In genomic region chr4:129626035-129626434, GRCm38 (mm10) we compare ENCODE assay signal across 28 mouse cellular contexts. TPM values are rescaled to one million over a fixed set of nuclear protein-coding genes. Genes with fewer than 3 reads are reported as not detected.
DNase-seq lines count a peak whose midpoint lies in the region; ATAC-seq and TF ChIP-seq lines count a peak whose summit lies in the region.
"Had no signal": no experiment of that assay in that cellular context is flagged by ENCODE, and none has a peak within 500 bp of the region (broad histone marks: within the 10 kb centered on the region; RNA-seq: fewer than 3 reads in every experiment).

No protein-coding gene starts in this region.

- H3K4me2 ChIP-seq in forebrain, embryonic 13.5 days = 0 out of 2 replicates have a peak overlapping the region, but pooled peaks have one; percentile 1
- H3K4me2 ChIP-seq in hindbrain, postnatal 0 days (ENCODE audit: low read depth, low read length) = no peak overlapping the region
- no peak overlapping the region for H3K4me2 ChIP-seq in hindbrain, embryonic 16.5 days (ENCODE audit: low read length)
- H3K4me2 ChIP-seq in midbrain, embryonic 15.5 days = no peak overlapping the region
- H3K4me2 ChIP-seq: lung, embryonic 14.5 days had no signal

- no peak overlapping the region for H3K4me3 ChIP-seq in forebrain, embryonic 13.5 days
- H3K4me3 ChIP-seq in forebrain, embryonic 10.5 days = no peak overlapping the region
- H3K4me3 ChIP-seq in hindbrain, postnatal 0 days (ENCODE audit: low read length) = no peak overlapping the region
- H3K4me3 ChIP-seq in hindbrain, embryonic 16.5 days (ENCODE audit: low read length) = no peak overlapping the region
- H3K4me3 ChIP-seq in midbrain, embryonic 15.5 days = no peak overlapping the region
- no peak overlapping the region for H3K4me3 ChIP-seq in midbrain, embryonic 10.5 days
- H3K4me3 ChIP-seq: limb, embryonic 12.5 days; liver, embryonic 15.5 days; midbrain, embryonic 12.5 days; myocyte had no signal

- H3K9ac ChIP-seq in forebrain, embryonic 13.5 days = no peak overlapping the region
- H3K9ac ChIP-seq in hindbrain, postnatal 0 days (replicated peaks; ENCODE audit: low read length) = no peak overlapping the region
- no peak overlapping the region for H3K9ac ChIP-seq in hindbrain, embryonic 16.5 days (ENCODE audit: low read depth, low read length)
- no peak overlapping the region for H3K9ac ChIP-seq in midbrain, embryonic 15.5 days
- H3K9ac ChIP-seq: embryonic facial prominence, embryonic 13.5 days; limb, embryonic 12.5 days; liver, embryonic 15.5 days; lung, embryonic 14.5 days; midbrain, embryonic 12.5 days had no signal

- no peak for TF ChIP-seq CTCF in hindbrain, postnatal 0 days (IDR thresholded peaks at IDR 0.05; ENCODE audit: low read depth)

- H3K27me3 ChIP-seq in forebrain, embryonic 13.5 days = no peaks in the 10 kb centered on the region
- H3K27me3 ChIP-seq in forebrain, embryonic 10.5 days (ENCODE audit: poor library complexity, severe bottlenecking) = no peaks in the 10 kb centered on the region
- H3K27me3 ChIP-seq in hindbrain, postnatal 0 days (ENCODE audit: insufficient read depth, low read length) = no peaks in the 10 kb centered on the region
- H3K27me3 ChIP-seq in hindbrain, embryonic 16.5 days (replicated peaks; ENCODE audit: control insufficient read depth, insufficient read depth, low read length) = no peaks in the 10 kb centered on the region
- no peaks in the 10 kb centered on the region for H3K27me3 ChIP-seq in midbrain, embryonic 15.5 days (replicated peaks)
- H3K27me3 ChIP-seq in midbrain, embryonic 10.5 days (ENCODE audit: low read depth, poor library complexity, severe bottlenecking) = no peaks in the 10 kb centered on the region
- H3K27me3 ChIP-seq: embryonic facial prominence, embryonic 13.5 days; limb, embryonic 12.5 days; liver, embryonic 15.5 days; midbrain, embryonic 12.5 days; neural tube, embryonic 13.5 days had no signal

- H3K27ac ChIP-seq in forebrain, embryonic 13.5 days = no peak overlapping the region
- H3K27ac ChIP-seq in forebrain, embryonic 10.5 days = no peak overlapping the region
- H3K27ac ChIP-seq in hindbrain, postnatal 0 days = peak overlapping the region; percentile 98; the same call in 1 of the 2 replicates
- H3K27ac ChIP-seq in hindbrain, embryonic 16.5 days (ENCODE audit: low read depth, low read length) = no peak overlapping the region
- H3K27ac ChIP-seq in midbrain, embryonic 15.5 days = peak overlapping the region; percentile 91
- H3K27ac ChIP-seq in midbrain, embryonic 10.5 days (replicated peaks) = no peak overlapping the region
- H3K27ac ChIP-seq: limb, embryonic 12.5 days; liver, embryonic 15.5 days had no signal

- H3K4me1 ChIP-seq in forebrain, embryonic 13.5 days = peaks cover 46% of the 10 kb centered on the region
- peaks cover 44% of the 10 kb centered on the region for H3K4me1 ChIP-seq in forebrain, embryonic 10.5 days
- H3K4me1 ChIP-seq in hindbrain, postnatal 0 days (ENCODE audit: insufficient read depth, low read length) = peaks cover 34% of the 10 kb centered on the region
- peaks cover 35% of the 10 kb centered on the region for H3K4me1 ChIP-seq in hindbrain, embryonic 16.5 days (ENCODE audit: control insufficient read depth, insufficient read depth, low read depth, low read length)
- peaks cover 42% of the 10 kb centered on the region for H3K4me1 ChIP-seq in midbrain, embryonic 15.5 days
- H3K4me1 ChIP-seq in midbrain, embryonic 10.5 days = peaks cover 43% of the 10 kb centered on the region

- no peak for ATAC-seq in forebrain, embryonic 13.5 days
- no peak for ATAC-seq in hindbrain, postnatal 0 days
- ATAC-seq in hindbrain, embryonic 16.5 days = no peak
- no peak for ATAC-seq in midbrain, embryonic 15.5 days (replicated peaks)
- ATAC-seq in activated CD4-positive, CD25-positive, alpha-beta regulatory T cell, adult 4 months = no peak
- ATAC-seq: CD4-positive, CD25-positive, alpha-beta regulatory T cell, adult 4 months; intestine, embryonic 16.5 days had no signal

- peaks cover 56% of the 10 kb centered on the region for H3K36me3 ChIP-seq in forebrain, embryonic 13.5 days (ENCODE audit: poor library complexity, severe bottlenecking)
- H3K36me3 ChIP-seq in forebrain, embryonic 10.5 days (replicated peaks) = peaks cover 56% of the 10 kb centered on the region
- H3K36me3 ChIP-seq in hindbrain, postnatal 0 days (ENCODE audit: insufficient read depth, low read length) = peaks cover 45% of the 10 kb centered on the region
- peaks cover 38% of the 10 kb centered on the region for H3K36me3 ChIP-seq in hindbrain, embryonic 16.5 days (ENCODE audit: control insufficient read depth, insufficient read depth, low read length)
- H3K36me3 ChIP-seq in midbrain, embryonic 15.5 days (replicated peaks) = peaks cover 44% of the 10 kb centered on the region
- peaks cover 52% of the 10 kb centered on the region for H3K36me3 ChIP-seq in midbrain, embryonic 10.5 days

- 82% methylated on average over 6 of the region's 6 CpGs for WGBS in forebrain, embryonic 13.5 days
- 79% methylated on average over 6 of the region's 6 CpGs for WGBS in forebrain, embryonic 10.5 days
- 71% methylated on average over 6 of the region's 6 CpGs for WGBS in hindbrain, postnatal 0 days
- WGBS in hindbrain, embryonic 16.5 days = 70% methylated on average over 6 of the region's 6 CpGs
- WGBS in midbrain, embryonic 15.5 days = 80% methylated on average over 6 of the region's 6 CpGs
- WGBS in midbrain, embryonic 10.5 days = 80% methylated on average over 6 of the region's 6 CpGs

- no peaks in the 10 kb centered on the region for H3K9me3 ChIP-seq in forebrain, embryonic 13.5 days (replicated peaks)
- H3K9me3 ChIP-seq in forebrain, embryonic 10.5 days = no peaks in the 10 kb centered on the region
- no peaks in the 10 kb centered on the region for H3K9me3 ChIP-seq in hindbrain, postnatal 0 days (ENCODE audit: low read length)
- H3K9me3 ChIP-seq in hindbrain, embryonic 16.5 days (ENCODE audit: control insufficient read depth, low read length) = no peaks in the 10 kb centered on the region
- no peaks in the 10 kb centered on the region for H3K9me3 ChIP-seq in midbrain, embryonic 15.5 days
- H3K9me3 ChIP-seq in midbrain, embryonic 10.5 days (replicated peaks) = no peaks in the 10 kb centered on the region
- H3K9me3 ChIP-seq: embryonic facial prominence, embryonic 13.5 days; heart, embryonic 10.5 days; limb, embryonic 12.5 days; liver, embryonic 15.5 days; midbrain, embryonic 12.5 days; neural tube, embryonic 13.5 days had no signal

- DNase-seq in forebrain, embryonic 10.5 days (ENCODE audit: extremely low spot score, low spot score) = no peak
- no peak for DNase-seq in hindbrain, postnatal 0 days (ENCODE audit: low spot score)
- no peak for DNase-seq in midbrain, embryonic 10.5 days (ENCODE audit: low spot score)
- DNase-seq: adrenal gland, postnatal 25 days; cerebellum, adult 18-20 months; cerebellum, postnatal 25 days; gastrocnemius, postnatal 14 days; heart, postnatal 36 days; kidney, adult 8-10 months; kidney, postnatal 4 days; lung, embryonic 14.5 days; lung, postnatal 14 days; thymus, adult 2 months; thymus, postnatal 36 days had no signal

RNA-seq across cellular contexts. Expression of gene Ccdc28b, which starts 2.3 kb away (rescaled TPM):
- 97.7 and 104 TPM in 2 replicates for polyA plus RNA-seq in forebrain, embryonic 13.5 days (2015; fragmentation: Nextera tagmentation; extraction: Ambion mirVana)
- 43.9 and 47.1 TPM in 2 replicates for polyA plus RNA-seq in forebrain, embryonic 10.5 days (2016; fragmentation: Nextera tagmentation; extraction: Ambion mirVana)
- total RNA-seq in hindbrain, postnatal 0 days (2014; rRNA removed) = 55.0 and 77.7 TPM in 2 replicates
- polyA plus RNA-seq in hindbrain, postnatal 0 days (2015; fragmentation: Nextera tagmentation; extraction: Ambion mirVana) = 150 and 157 TPM in 2 replicates
- polyA plus RNA-seq in hindbrain, embryonic 16.5 days (2015; fragmentation: Nextera tagmentation; extraction: Ambion mirVana) = 160 and 169 TPM in 2 replicates
- 166 and 173 TPM in 2 replicates for polyA plus RNA-seq in midbrain, embryonic 15.5 days (2015; fragmentation: Nextera tagmentation; extraction: Ambion mirVana)
- 58.6 and 74.5 TPM in 2 replicates for polyA plus RNA-seq in midbrain, embryonic 10.5 days (2016; fragmentation: Nextera tagmentation; extraction: Ambion mirVana)
- polyA plus RNA-seq in activated CD4-positive, CD25-positive, alpha-beta regulatory T cell, adult 4 months (2017; shearing (Covaris generic)) = 10 to 100 TPM; 36.2 to 40.4 TPM

RNA-seq across cellular contexts. Expression of gene Iqcc, which starts 7.1 kb away (rescaled TPM):
- polyA plus RNA-seq in forebrain, embryonic 13.5 days (2015; fragmentation: Nextera tagmentation; extraction: Ambion mirVana) = 30.1 and 31.5 TPM in 2 replicates
- 30.4 and 34.8 TPM in 2 replicates for polyA plus RNA-seq in forebrain, embryonic 10.5 days (2016; fragmentation: Nextera tagmentation; extraction: Ambion mirVana)
- total RNA-seq in hindbrain, postnatal 0 days (2014; rRNA removed) = 11.2 and 12.0 TPM in 2 replicates
- polyA plus RNA-seq in hindbrain, postnatal 0 days (2015; fragmentation: Nextera tagmentation; extraction: Ambion mirVana) = 21.0 and 21.1 TPM in 2 replicates
- 27.6 and 33.4 TPM in 2 replicates for polyA plus RNA-seq in hindbrain, embryonic 16.5 days (2015; fragmentation: Nextera tagmentation; extraction: Ambion mirVana)
- polyA plus RNA-seq in midbrain, embryonic 15.5 days (2015; fragmentation: Nextera tagmentation; extraction: Ambion mirVana) = 27.0 and 33.0 TPM in 2 replicates
- polyA plus RNA-seq in midbrain, embryonic 10.5 days (2016; fragmentation: Nextera tagmentation; extraction: Ambion mirVana) = 30.6 and 32.8 TPM in 2 replicates
- 10 to 100 TPM; 48.2 to 51.8 TPM for polyA plus RNA-seq in activated CD4-positive, CD25-positive, alpha-beta regulatory T cell, adult 4 months (2017; shearing (Covaris generic))

RNA-seq across cellular contexts. Expression of gene Dcdc2b, which starts 12.0 kb away (rescaled TPM):
- 2.3 and 4.5 TPM in 2 replicates for polyA plus RNA-seq in forebrain, embryonic 13.5 days (2015; fragmentation: Nextera tagmentation; extraction: Ambion mirVana)
- polyA plus RNA-seq in forebrain, embryonic 10.5 days (2016; fragmentation: Nextera tagmentation; extraction: Ambion mirVana) = 2.0 and 2.2 TPM in 2 replicates
- not detected in 2 replicates for total RNA-seq in hindbrain, postnatal 0 days (2014; rRNA removed)
- polyA plus RNA-seq in hindbrain, postnatal 0 days (2015; fragmentation: Nextera tagmentation; extraction: Ambion mirVana) = 4.1 TPM in 2 replicates
- 2.1 and 3.9 TPM in 2 replicates for polyA plus RNA-seq in hindbrain, embryonic 16.5 days (2015; fragmentation: Nextera tagmentation; extraction: Ambion mirVana)
- 4.2 and 4.6 TPM in 2 replicates for polyA plus RNA-seq in midbrain, embryonic 15.5 days (2015; fragmentation: Nextera tagmentation; extraction: Ambion mirVana)
- 2.1 and 2.9 TPM in 2 replicates for polyA plus RNA-seq in midbrain, embryonic 10.5 days (2016; fragmentation: Nextera tagmentation; extraction: Ambion mirVana)
- 1 to 10 TPM; 2.9 to 3.3 TPM for polyA plus RNA-seq in activated CD4-positive, CD25-positive, alpha-beta regulatory T cell, adult 4 months (2017; shearing (Covaris generic))
- total RNA-seq: megakaryocyte progenitor cell, adult 5-6 weeks had no signal

RNA-seq across cellular contexts. Expression of gene Txlna, which starts 14.8 kb away (rescaled TPM):
- polyA plus RNA-seq in forebrain, embryonic 13.5 days (2015; fragmentation: Nextera tagmentation; extraction: Ambion mirVana) = 75.9 and 79.8 TPM in 2 replicates
- polyA plus RNA-seq in forebrain, embryonic 10.5 days (2016; fragmentation: Nextera tagmentation; extraction: Ambion mirVana) = 114 and 118 TPM in 2 replicates
- total RNA-seq in hindbrain, postnatal 0 days (2014; rRNA removed) = 31.6 and 32.2 TPM in 2 replicates
- polyA plus RNA-seq in hindbrain, postnatal 0 days (2015; fragmentation: Nextera tagmentation; extraction: Ambion mirVana) = 29.3 and 29.5 TPM in 2 replicates
- polyA plus RNA-seq in hindbrain, embryonic 16.5 days (2015; fragmentation: Nextera tagmentation; extraction: Ambion mirVana) = 39.7 and 46.0 TPM in 2 replicates
- 52.7 and 59.2 TPM in 2 replicates for polyA plus RNA-seq in midbrain, embryonic 15.5 days (2015; fragmentation: Nextera tagmentation; extraction: Ambion mirVana)
- polyA plus RNA-seq in midbrain, embryonic 10.5 days (2016; fragmentation: Nextera tagmentation; extraction: Ambion mirVana) = 104 and 107 TPM in 2 replicates
- polyA plus RNA-seq in activated CD4-positive, CD25-positive, alpha-beta regulatory T cell, adult 4 months (2017; shearing (Covaris generic)) = 10 to 100 TPM; 21.0 to 33.3 TPM

RNA-seq across cellular contexts. Expression of gene Tmem234, which starts 25.6 kb away (rescaled TPM):
- polyA plus RNA-seq in forebrain, embryonic 13.5 days (2015; fragmentation: Nextera tagmentation; extraction: Ambion mirVana) = 186 and 193 TPM in 2 replicates
- polyA plus RNA-seq in forebrain, embryonic 10.5 days (2016; fragmentation: Nextera tagmentation; extraction: Ambion mirVana) = 224 and 227 TPM in 2 replicates
- total RNA-seq in hindbrain, postnatal 0 days (2014; rRNA removed) = 150 and 182 TPM in 2 replicates
- 216 and 221 TPM in 2 replicates for polyA plus RNA-seq in hindbrain, postnatal 0 days (2015; fragmentation: Nextera tagmentation; extraction: Ambion mirVana)
- 185 and 190 TPM in 2 replicates for polyA plus RNA-seq in hindbrain, embryonic 16.5 days (2015; fragmentation: Nextera tagmentation; extraction: Ambion mirVana)
- polyA plus RNA-seq in midbrain, embryonic 15.5 days (2015; fragmentation: Nextera tagmentation; extraction: Ambion mirVana) = 198 and 199 TPM in 2 replicates
- polyA plus RNA-seq in midbrain, embryonic 10.5 days (2016; fragmentation: Nextera tagmentation; extraction: Ambion mirVana) = 226 and 231 TPM in 2 replicates
- polyA plus RNA-seq in activated CD4-positive, CD25-positive, alpha-beta regulatory T cell, adult 4 months (2017; shearing (Covaris generic)) = 100 to 1,000 TPM; 296 to 341 TPM

Comparison
In these comparisons a context has a peak if more than half of its experiments do, and no peak if none do; other contexts are left out.
1. H3K27ac ChIP-seq: peak in hindbrain, postnatal 0 days (single experiment) and midbrain, embryonic 15.5 days (single experiment); none in forebrain, embryonic 13.5 days (single experiment), forebrain, embryonic 10.5 days (single experiment), hindbrain, embryonic 16.5 days (single experiment) and midbrain, embryonic 10.5 days (single experiment).